ENCODE assay signal across 15 mouse cellular contexts in the genomic region with DNA sequence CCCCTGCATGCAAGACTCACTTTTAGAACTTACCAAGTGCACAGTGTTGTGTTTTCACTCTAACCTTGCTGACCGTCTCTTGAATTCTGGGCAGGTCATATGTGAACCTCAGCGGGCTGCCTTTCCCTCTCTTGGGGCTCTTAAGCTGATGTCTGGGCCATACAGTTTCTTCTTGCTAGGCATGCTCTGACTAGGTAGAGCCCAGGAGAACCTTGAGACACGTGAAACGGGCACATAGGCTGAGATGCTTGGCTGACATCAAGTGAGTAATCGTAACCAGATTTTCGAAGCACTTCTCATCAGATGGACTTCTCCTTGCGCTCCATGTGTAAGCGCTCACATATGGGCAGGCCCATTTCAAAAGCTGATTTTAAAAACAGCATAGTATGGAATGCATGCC.
"Had no signal": no experiment of that assay in that cellular context is flagged by ENCODE, and none has a peak within 500 bp of the region (broad histone marks: within the 10 kb centered on the region; RNA-seq: fewer than 3 reads in every experiment).

No protein-coding gene starts in this region.

- H3K4me3 ChIP-seq: limb, embryonic 15.5 days; liver, embryonic 12.5 days; lung, embryonic 15.5 days; midbrain, embryonic 12.5 days; neural tube, embryonic 13.5 days had no signal

- H3K9ac ChIP-seq: limb, embryonic 15.5 days; liver, embryonic 12.5 days; lung, embryonic 15.5 days; midbrain, embryonic 12.5 days; neural tube, embryonic 13.5 days had no signal

- H3K27ac ChIP-seq: limb, embryonic 15.5 days; liver, embryonic 12.5 days; lung, embryonic 15.5 days; midbrain, embryonic 12.5 days; neural tube, embryonic 13.5 days had no signal

- H3K36me3 ChIP-seq: liver, embryonic 12.5 days; lung, embryonic 15.5 days; midbrain, embryonic 12.5 days; neural tube, embryonic 13.5 days had no signal

- H3K4me2 ChIP-seq: limb, embryonic 15.5 days; liver, embryonic 12.5 days; lung, embryonic 15.5 days; midbrain, embryonic 12.5 days; neural tube, embryonic 13.5 days had no signal

- ATAC-seq: liver, embryonic 12.5 days; midbrain, embryonic 16.5 days had no signal

- H3K27me3 ChIP-seq: limb, embryonic 15.5 days; liver, embryonic 12.5 days; lung, embryonic 15.5 days; midbrain, embryonic 12.5 days; neural tube, embryonic 13.5 days had no signal

- H3K9me3 ChIP-seq: limb, embryonic 15.5 days; liver, embryonic 12.5 days; lung, embryonic 15.5 days; midbrain, embryonic 12.5 days; neural tube, embryonic 13.5 days had no signal

- H3K4me1 ChIP-seq: liver, embryonic 12.5 days; lung, embryonic 15.5 days; midbrain, embryonic 12.5 days; neural tube, embryonic 13.5 days had no signal

- DNase-seq: kidney, adult 18-20 months; kidney, postnatal 10 days; kidney, postnatal 4 days; lung, postnatal 14 days; retina, postnatal 1 day; right cerebral cortex, postnatal 4 days; spleen, adult 18-20 months; thymus, adult 18-20 months; thymus, postnatal 14 days had no signal
